Mouse (Mus musculus): ENCODE data around the gene Snd1. TPM values are rescaled to one million over a fixed set of nuclear protein-coding genes. Genes with fewer than 3 reads are reported as not detected.

The Snd1 gene
- polyA plus RNA-seq, 1 experiment from 2014 or later = 113 TPM

GRCm38 (mm10) chr6:28736665-28737064 is 261.7 kb downstream of the Snd1 start:
- ATAC-seq (ENCODE audit: insufficient number of reproducible peaks, insufficient read depth, low FRiP score, low read depth) = no peak
- H3K9me3 ChIP-seq (ENCODE audit: control insufficient read depth, low read depth, low read length) = no peaks in the 10 kb centered on the region
- H3K27me3 ChIP-seq (ENCODE audit: control insufficient read depth, insufficient read depth, low read length) = no peaks in the 10 kb centered on the region
- no peak overlapping the region for H3K9ac ChIP-seq (replicated peaks; ENCODE audit: low read depth, low read length)
- no peaks in the 10 kb centered on the region; the same call in 1 of the 2 replicates for H3K36me3 ChIP-seq (ENCODE audit: control insufficient read depth, insufficient read depth, low read length)
- H3K4me3 ChIP-seq (ENCODE audit: low read depth, low read length) = no peak overlapping the region
- WGBS = 64% methylated on average over 7 of the region's 7 CpGs
- peaks cover 1% of the 10 kb centered on the region; the same call in 1 of the 2 replicates for H3K4me1 ChIP-seq (ENCODE audit: control insufficient read depth, insufficient read depth, low read length)
- no peak overlapping the region for H3K27ac ChIP-seq (ENCODE audit: low read length)
- no peak overlapping the region for H3K4me2 ChIP-seq (replicated peaks; ENCODE audit: low read depth, low read length)

GRCm38 (mm10) chr6:28737601-28738000 is 262.7 kb downstream of the Snd1 start:
- 70% methylated on average over 1 of the region's 1 CpGs for WGBS

GRCm38 (mm10) chr6:28743586-28743985 is 268.6 kb downstream of the Snd1 start:
- ATAC-seq (ENCODE audit: insufficient number of reproducible peaks, insufficient read depth, low FRiP score, low read depth) = no peak
- H3K4me2 ChIP-seq (replicated peaks; ENCODE audit: low read depth, low read length) = no peak overlapping the region
- H3K9me3 ChIP-seq (ENCODE audit: control insufficient read depth, low read depth, low read length) = no peaks in the 10 kb centered on the region
- H3K4me1 ChIP-seq (ENCODE audit: control insufficient read depth, insufficient read depth, low read length) = 0 out of 2 replicates have a peak, but pooled peaks cover 6% of the 10 kb centered on the region
- no peaks in the 10 kb centered on the region for H3K27me3 ChIP-seq (ENCODE audit: control insufficient read depth, insufficient read depth, low read length)
- no peak overlapping the region for H3K4me3 ChIP-seq (ENCODE audit: low read depth, low read length)
- H3K27ac ChIP-seq (ENCODE audit: low read length) = no peak overlapping the region
- no peak overlapping the region for H3K9ac ChIP-seq (replicated peaks; ENCODE audit: low read depth, low read length)
- H3K36me3 ChIP-seq (ENCODE audit: control insufficient read depth, insufficient read depth, low read length) = peaks cover 7% of the 10 kb centered on the region
- WGBS = 7% methylated on average over 1 of the region's 1 CpGs

More at GRCm38 (mm10) chr6:28737601-28738000, 262.7 kb downstream of the Snd1 start:
- ATAC-seq (ENCODE audit: insufficient number of reproducible peaks, insufficient read depth, low FRiP score, low read depth) = no peak
- no peak overlapping the region for H3K4me2 ChIP-seq (replicated peaks; ENCODE audit: low read depth, low read length)
- no peaks in the 10 kb centered on the region; the same call in 1 of the 2 replicates for H3K4me1 ChIP-seq (ENCODE audit: control insufficient read depth, insufficient read depth, low read length)
- no peaks in the 10 kb centered on the region for H3K27me3 ChIP-seq (ENCODE audit: control insufficient read depth, insufficient read depth, low read length)
- H3K9ac ChIP-seq (replicated peaks; ENCODE audit: low read depth, low read length) = no peak overlapping the region
- no peaks in the 10 kb centered on the region for H3K9me3 ChIP-seq (ENCODE audit: control insufficient read depth, low read depth, low read length)
- no peaks in the 10 kb centered on the region; the same call in 1 of the 2 replicates for H3K36me3 ChIP-seq (ENCODE audit: control insufficient read depth, insufficient read depth, low read length)
- H3K27ac ChIP-seq (ENCODE audit: low read length) = no peak overlapping the region
- H3K4me3 ChIP-seq (ENCODE audit: low read depth, low read length) = no peak overlapping the region

- peaks cover 7% of the 10 kb centered on the region for H3K36me3 ChIP-seq (ENCODE audit: control insufficient read depth, insufficient read depth, low read length)
- no peaks in the 10 kb centered on the region for H3K27me3 ChIP-seq (ENCODE audit: control insufficient read depth, insufficient read depth, low read length)
- no peaks in the 10 kb centered on the region for H3K9me3 ChIP-seq (ENCODE audit: control insufficient read depth, low read depth, low read length)
- H3K4me3 ChIP-seq (ENCODE audit: low read depth, low read length) = no peak overlapping the region
- no peak for ATAC-seq (ENCODE audit: insufficient number of reproducible peaks, insufficient read depth, low FRiP score, low read depth)
- 0 out of 2 replicates have a peak, but pooled peaks cover 6% of the 10 kb centered on the region for H3K4me1 ChIP-seq (ENCODE audit: control insufficient read depth, insufficient read depth, low read length)
- H3K9ac ChIP-seq (replicated peaks; ENCODE audit: low read depth, low read length) = no peak overlapping the region
- H3K4me2 ChIP-seq (replicated peaks; ENCODE audit: low read depth, low read length) = no peak overlapping the region
- WGBS = 82% methylated on average over 7 of the region's 7 CpGs
- H3K27ac ChIP-seq (ENCODE audit: low read length) = no peak overlapping the region
Measured at GRCm38 (mm10) chr6:28745864-28746263, 270.9 kb downstream of the Snd1 start.

GRCm38 (mm10) chr6:28747025-28747424 is 272.1 kb downstream of the Snd1 start:
- Histone ChIP-seq H3K4me3 (ENCODE audit: low read depth, low read length) (no peak overlapping the region), H3K27ac (ENCODE audit: low read length) (no peak overlapping the region)
- 94% methylated on average over 5 of the region's 5 CpGs for WGBS

GRCm38 (mm10) chr6:28747931-28748670 is 273.2 kb downstream of the Snd1 start:
- H3K36me3 ChIP-seq (ENCODE audit: control insufficient read depth, insufficient read depth, low read length) = peaks cover 7% of the 10 kb centered on the region
- no peak overlapping the region for H3K4me3 ChIP-seq (ENCODE audit: low read depth, low read length)
- WGBS = 64% methylated on average over 14 of the region's 14 CpGs
- H3K9ac ChIP-seq (replicated peaks; ENCODE audit: low read depth, low read length) = no peak overlapping the region
- H3K27ac ChIP-seq (ENCODE audit: low read length) = no peak overlapping the region
- no peaks in the 10 kb centered on the region for H3K27me3 ChIP-seq (ENCODE audit: control insufficient read depth, insufficient read depth, low read length)
- no peak overlapping the region for H3K4me2 ChIP-seq (replicated peaks; ENCODE audit: low read depth, low read length)
- 0 out of 2 replicates have a peak, but pooled peaks cover 6% of the 10 kb centered on the region for H3K4me1 ChIP-seq (ENCODE audit: control insufficient read depth, insufficient read depth, low read length)
- no peak for ATAC-seq (ENCODE audit: insufficient number of reproducible peaks, insufficient read depth, low FRiP score, low read depth)
- H3K9me3 ChIP-seq (ENCODE audit: control insufficient read depth, low read depth, low read length) = no peaks in the 10 kb centered on the region

More at GRCm38 (mm10) chr6:28747025-28747424, 272.1 kb downstream of the Snd1 start:
- ATAC-seq (ENCODE audit: insufficient number of reproducible peaks, insufficient read depth, low FRiP score, low read depth) = no peak
- H3K27me3 ChIP-seq (ENCODE audit: control insufficient read depth, insufficient read depth, low read length) = no peaks in the 10 kb centered on the region
- peaks cover 7% of the 10 kb centered on the region for H3K36me3 ChIP-seq (ENCODE audit: control insufficient read depth, insufficient read depth, low read length)
- H3K9ac ChIP-seq (replicated peaks; ENCODE audit: low read depth, low read length) = no peak overlapping the region
- no peaks in the 10 kb centered on the region for H3K9me3 ChIP-seq (ENCODE audit: control insufficient read depth, low read depth, low read length)
- H3K4me2 ChIP-seq (replicated peaks; ENCODE audit: low read depth, low read length) = no peak overlapping the region
- 0 out of 2 replicates have a peak, but pooled peaks cover 6% of the 10 kb centered on the region for H3K4me1 ChIP-seq (ENCODE audit: control insufficient read depth, insufficient read depth, low read length)

GRCm38 (mm10) chr6:28749224-28749623 is 274.3 kb downstream of the Snd1 start:
- ATAC-seq (ENCODE audit: insufficient number of reproducible peaks, insufficient read depth, low FRiP score, low read depth) = no peak
- WGBS = 79% methylated on average over 3 of the region's 3 CpGs

GRCm38 (mm10) chr6:28751186-28751585 is 276.2 kb downstream of the Snd1 start:
- H3K27me3 ChIP-seq (ENCODE audit: control insufficient read depth, insufficient read depth, low read length) = no peaks in the 10 kb centered on the region
- no peaks in the 10 kb centered on the region for H3K9me3 ChIP-seq (ENCODE audit: control insufficient read depth, low read depth, low read length)
- 59% methylated on average over 3 of the region's 3 CpGs for WGBS
- H3K9ac ChIP-seq (replicated peaks; ENCODE audit: low read depth, low read length) = no peak overlapping the region
- H3K4me2 ChIP-seq (replicated peaks; ENCODE audit: low read depth, low read length) = no peak overlapping the region
- H3K4me1 ChIP-seq (ENCODE audit: control insufficient read depth, insufficient read depth, low read length) = peaks cover 3% of the 10 kb centered on the region; the same call in 1 of the 2 replicates
- H3K4me3 ChIP-seq (ENCODE audit: low read depth, low read length) = no peak overlapping the region
- peaks cover 2% of the 10 kb centered on the region for H3K36me3 ChIP-seq (ENCODE audit: control insufficient read depth, insufficient read depth, low read length)
- no peak for ATAC-seq (ENCODE audit: insufficient number of reproducible peaks, insufficient read depth, low FRiP score, low read depth)
- no peak overlapping the region for H3K27ac ChIP-seq (ENCODE audit: low read length)

More at GRCm38 (mm10) chr6:28749224-28749623, 274.3 kb downstream of the Snd1 start:
- no peak overlapping the region for H3K4me3 ChIP-seq (ENCODE audit: low read depth, low read length)
- H3K27me3 ChIP-seq (ENCODE audit: control insufficient read depth, insufficient read depth, low read length) = no peaks in the 10 kb centered on the region
- H3K4me1 ChIP-seq (ENCODE audit: control insufficient read depth, insufficient read depth, low read length) = 0 out of 2 replicates have a peak, but pooled peaks cover under 1% of the 10 kb centered on the region
- peaks cover 7% of the 10 kb centered on the region for H3K36me3 ChIP-seq (ENCODE audit: control insufficient read depth, insufficient read depth, low read length)
- no peak overlapping the region for H3K27ac ChIP-seq (ENCODE audit: low read length)
- H3K4me2 ChIP-seq (replicated peaks; ENCODE audit: low read depth, low read length) = no peak overlapping the region
- H3K9me3 ChIP-seq (ENCODE audit: control insufficient read depth, low read depth, low read length) = no peaks in the 10 kb centered on the region
- H3K9ac ChIP-seq (replicated peaks; ENCODE audit: low read depth, low read length) = no peak overlapping the region
